Mouse (Mus musculus) embryonic fibroblast, embryonic 13.5 days (primary cell): Measurements from ENCODE around the gene Psmg4.

Source experiments
- CTCF ChIP-seq: IDR thresholded peaks from 2 replicates; pipeline ENCODE4 v1.5.1; 2011; ENCODE audit warnings: mild to moderate bottlenecking, control low read depth, low read length, moderate library complexity, borderline replicate concordance; ENCODE audit not compliant: insufficient read depth
- POLR2A ChIP-seq: IDR thresholded peaks from 2 replicates; pipeline ENCODE4 v1.6.1; 2011; ENCODE audit warnings: low read depth, mild to moderate bottlenecking, control low read depth, low read length, moderate library complexity

DNA sequence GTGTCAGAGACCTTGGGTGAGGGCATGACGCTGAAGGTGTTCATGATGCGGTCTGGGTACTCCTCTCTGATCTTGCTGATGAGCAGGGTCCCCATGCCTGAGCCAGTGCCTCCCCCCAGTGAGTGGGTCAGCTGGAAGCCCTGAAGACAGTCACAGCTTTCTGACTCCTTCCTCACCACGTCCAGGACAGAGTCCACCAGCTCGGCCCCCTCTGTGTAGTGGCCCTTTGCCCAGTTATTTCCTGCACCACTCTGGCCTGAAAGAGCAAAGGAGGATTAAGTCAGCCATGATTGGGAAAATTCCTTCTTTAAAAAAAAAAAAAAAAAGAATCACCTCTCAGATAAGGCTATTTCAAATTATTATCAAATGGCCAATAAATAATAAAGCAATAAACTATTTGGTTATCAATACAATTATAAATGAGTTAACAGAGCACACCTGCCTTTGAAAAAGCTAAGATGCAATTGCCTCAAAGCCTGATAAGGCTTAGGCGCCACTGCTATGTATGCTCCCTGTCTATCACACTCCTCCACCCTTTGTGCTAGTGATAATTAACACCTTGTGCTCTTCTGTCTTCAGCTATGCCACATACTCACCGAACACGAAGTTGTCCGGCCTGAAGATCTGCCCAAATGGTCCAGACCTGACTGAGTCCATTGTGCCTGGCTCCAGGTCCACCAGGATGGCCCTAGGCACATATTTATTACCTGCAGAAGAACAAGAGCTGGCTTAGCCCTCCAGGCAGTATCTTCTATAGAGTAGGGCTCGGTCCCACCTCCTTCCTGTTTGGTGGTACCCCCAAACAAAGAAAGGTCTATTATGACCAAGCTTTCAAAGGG lies 34.3 kb upstream of the Psmg4 start:
- no peak for TF ChIP-seq CTCF
- no peak for TF ChIP-seq POLR2A
